Mouse (Mus musculus) limb, embryonic 14.5 days (tissue): ENCODE measurements around the gene Ppp2r5e. TPM values are rescaled to one million over a fixed set of nuclear protein-coding genes. Genes with fewer than 3 reads are reported as not detected.

Experiments
- ATAC-seq: fragments of 200-750 bp; cut with Nextera tagmentation; 2 replicates; pipeline ENCODE4 v1.8.0; 2017; ENCODE audit warnings: low read depth, moderate number of reproducible peaks, moderate TSS enrichment; ENCODE audit not compliant: low FRiP score
- DNase-seq: peaks from one replicate; pipeline ENCODE4 v3.0.0-alpha.2; 2015; ENCODE audit warnings: low spot score
- H3K27ac ChIP-seq: fragments of 300-500 bp; sonication (generic); replicated peaks from 2 replicates; pipeline ENCODE4 v1.5.1; 2014; ENCODE audit warnings: low read depth, mild to moderate bottlenecking, low read length, moderate library complexity, mixed read lengths
- H3K27me3 ChIP-seq: fragments of 300-500 bp; sonication (generic); 2 replicates; pipeline ENCODE4 v1.6.1; 2014; ENCODE audit warnings: low read length, mixed read lengths; ENCODE audit not compliant: control insufficient read depth, insufficient read depth
- H3K36me3 ChIP-seq: fragments of 300-500 bp; sonication (generic); 2 replicates; pipeline ENCODE4 v1.6.1; 2014; ENCODE audit warnings: mild to moderate bottlenecking, low read length, moderate library complexity, mixed read lengths; ENCODE audit not compliant: control insufficient read depth, insufficient read depth
- H3K4me1 ChIP-seq: fragments of 300-500 bp; sonication (generic); 2 replicates; pipeline ENCODE4 v1.6.1; 2014; ENCODE audit warnings: antibody characterized with exemption, low read length, mixed read lengths; ENCODE audit not compliant: control insufficient read depth, insufficient read depth
- H3K4me2 ChIP-seq: fragments of 300-500 bp; sonication (generic); replicated peaks from 2 replicates; pipeline ENCODE4 v1.6.1; 2014; ENCODE audit warnings: low read depth, mild to moderate bottlenecking, low read length, moderate library complexity; ENCODE audit not compliant: severe bottlenecking
- H3K4me3 ChIP-seq: fragments of 300-500 bp; sonication (generic); replicated peaks from 2 replicates; pipeline ENCODE4 v1.5.1; 2014; ENCODE audit warnings: low read length
- H3K9ac ChIP-seq: fragments of 300-500 bp; sonication (generic); 2 replicates; pipeline ENCODE4 v1.6.1; 2014; ENCODE audit warnings: mild to moderate bottlenecking, low read depth, low read length, moderate library complexity; ENCODE audit not compliant: severe bottlenecking
- H3K9me3 ChIP-seq: fragments of 300-500 bp; sonication (generic); 2 replicates; pipeline ENCODE4 v1.6.1; 2016; ENCODE audit warnings: low read length; ENCODE audit not compliant: control insufficient read depth
- POLR2A ChIP-seq: fragments of 200-500 bp; IDR thresholded peaks from 2 replicates; pipeline ENCODE4 v1.8.0; 2012; ENCODE audit warnings: inconsistent platforms, mild to moderate bottlenecking, moderate library complexity, borderline replicate concordance; ENCODE audit not compliant: insufficient read depth, insufficient read length; ENCODE audit errors: extremely low read depth
- WGBS: fragments of 180-500 bp; shearing (Covaris S2); extraction: QIAGEN DNeasy Blood & Tissue Kit; methylation state at CpG from one replicate; pipeline ENCODE4 v1.1.7; 2014; 5-methylcytosine and 5-hydroxymethylcytosine counted together
- polyA plus RNA-seq, 2 experiments: library from polyadenylated mRNA; depleted of rRNA in 1 of 2; stranded (reverse) in 1 of 2; unstranded in 1 of 2; fragments of >200 nt; fragmentation: Nextera tagmentation in 1 of 2; extraction: Ambion mirVana in 1 of 2; gene quantifications; 2 replicates each; pipeline versions ENCODE4 v1.2.1 to v1.2.3; 2012 to 2014

Ppp2r5e gene
- polyA plus RNA-seq, 2 experiments, result 17.6 to 27.3 TPM

- Histone ChIP-seq H3K4me2 (no peak overlapping the region), H3K36me3 (peaks cover 32% of the 10 kb centered on the region), H3K4me1 (no peaks in the 10 kb centered on the region), H3K27ac (no peak overlapping the region), H3K9me3 (no peaks in the 10 kb centered on the region), H3K9ac (no peak overlapping the region), H3K4me3 (no peak overlapping the region), H3K27me3 (no peaks in the 10 kb centered on the region)
- no peak for TF ChIP-seq POLR2A
- DNase-seq, result no peak
- no peak for ATAC-seq
- 78% methylated on average over 3 of the region's 3 CpGs for WGBS
These were observed 12.3 kb downstream of the Ppp2r5e start for GRCm38 (mm10) chr12:75583776-75584175.

GRCm38 (mm10) chr12:75579076-75579475 lies 17.0 kb downstream of the Ppp2r5e start:
- Histone ChIP-seq H3K4me1 (no peaks in the 10 kb centered on the region), H3K27ac (no peak overlapping the region), H3K4me3 (no peak overlapping the region), H3K9ac (no peak overlapping the region), H3K27me3 (no peaks in the 10 kb centered on the region), H3K9me3 (no peaks in the 10 kb centered on the region), H3K4me2 (no peak overlapping the region), H3K36me3 (peaks cover 13% of the 10 kb centered on the region; the same call in 1 of the 2 replicates)
- ATAC-seq (no peak), DNase-seq (no peak)
- no peak for TF ChIP-seq POLR2A
- WGBS, result 85% methylated on average over 2 of the region's 2 CpGs

GRCm38 (mm10) chr12:75577255-75577654 lies 18.8 kb downstream of the Ppp2r5e start:
- no peak overlapping the region for H3K4me2 ChIP-seq
- H3K27me3 ChIP-seq, result no peaks in the 10 kb centered on the region
- DNase-seq (no peak), ATAC-seq (no peak)
- no peak overlapping the region for H3K9ac ChIP-seq
- WGBS, result 74% methylated on average over 5 of the region's 5 CpGs
- no peak for TF ChIP-seq POLR2A
- peaks cover 9% of the 10 kb centered on the region; the same call in 1 of the 2 replicates for H3K36me3 ChIP-seq
- H3K9me3 ChIP-seq, result no peaks in the 10 kb centered on the region
- H3K4me3 ChIP-seq, result no peak overlapping the region
- no peaks in the 10 kb centered on the region for H3K4me1 ChIP-seq
- H3K27ac ChIP-seq, result no peak overlapping the region

GRCm38 (mm10) chr12:75572271-75572670 lies 23.8 kb downstream of the Ppp2r5e start:
- H3K27me3 ChIP-seq, result no peaks in the 10 kb centered on the region
- no peaks in the 10 kb centered on the region for H3K9me3 ChIP-seq
- no peak for TF ChIP-seq POLR2A
- WGBS, result 67% methylated on average over 4 of the region's 4 CpGs
- no peak for DNase-seq
- H3K4me3 ChIP-seq, result no peak overlapping the region
- no peak for ATAC-seq
- no peak overlapping the region for H3K4me2 ChIP-seq
- no peaks in the 10 kb centered on the region for H3K4me1 ChIP-seq
- H3K27ac ChIP-seq, result no peak overlapping the region
- H3K36me3 ChIP-seq, result 0 out of 2 replicates have a peak, but pooled peaks cover 2% of the 10 kb centered on the region
- no peak overlapping the region for H3K9ac ChIP-seq

GRCm38 (mm10) chr12:75570138-75570537 lies 25.9 kb downstream of the Ppp2r5e start:
- no peak overlapping the region for H3K4me3 ChIP-seq
- 83% methylated on average over 1 of the region's 1 CpGs for WGBS
- no peak for ATAC-seq
- H3K27ac ChIP-seq, result no peak overlapping the region
- H3K27me3 ChIP-seq, result no peaks in the 10 kb centered on the region
- H3K4me1 ChIP-seq, result no peaks in the 10 kb centered on the region; the same call in 1 of the 2 replicates
- DNase-seq, result no peak
- TF ChIP-seq POLR2A, result no peak
- H3K9ac ChIP-seq, result no peak overlapping the region
- H3K9me3 ChIP-seq, result no peaks in the 10 kb centered on the region
- 0 out of 2 replicates have a peak, but pooled peaks cover 2% of the 10 kb centered on the region for H3K36me3 ChIP-seq
- H3K4me2 ChIP-seq, result no peak overlapping the region

- no peak overlapping the region for H3K4me2 ChIP-seq
- no peak for ATAC-seq
- TF ChIP-seq POLR2A, result no peak
- no peaks in the 10 kb centered on the region for H3K27me3 ChIP-seq
- H3K4me3 ChIP-seq, result no peak overlapping the region
- 87% methylated on average over 5 of the region's 5 CpGs for WGBS
- no peak for DNase-seq
- 0 out of 2 replicates have a peak, but pooled peaks cover 2% of the 10 kb centered on the region for H3K36me3 ChIP-seq
- no peaks in the 10 kb centered on the region; the same call in 1 of the 2 replicates for H3K4me1 ChIP-seq
- H3K9me3 ChIP-seq, result no peaks in the 10 kb centered on the region
- H3K27ac ChIP-seq, result no peak overlapping the region
- no peak overlapping the region for H3K9ac ChIP-seq
These were observed 28.3 kb downstream of the Ppp2r5e start for GRCm38 (mm10) chr12:75567745-75568144.
